Mouse (Mus musculus) olfactory bulb, adult 2 months (tissue): ENCODE measurements around the gene Krt26.

ENCODE experiments used
- CTCF ChIP-seq: fragments of 200-500 bp; IDR thresholded peaks from 2 replicates; pipeline ENCODE4 v1.5.1; 2012; ENCODE audit warnings: low read depth, mild to moderate bottlenecking, low read length, moderate library complexity; ENCODE audit not compliant: insufficient read depth
- POLR2A ChIP-seq: fragments of 200-500 bp; IDR thresholded peaks from 2 replicates; pipeline ENCODE4 v1.6.1; 2012; ENCODE audit warnings: mild to moderate bottlenecking, low read depth, low read length, moderate library complexity; ENCODE audit not compliant: insufficient read depth

DNA sequence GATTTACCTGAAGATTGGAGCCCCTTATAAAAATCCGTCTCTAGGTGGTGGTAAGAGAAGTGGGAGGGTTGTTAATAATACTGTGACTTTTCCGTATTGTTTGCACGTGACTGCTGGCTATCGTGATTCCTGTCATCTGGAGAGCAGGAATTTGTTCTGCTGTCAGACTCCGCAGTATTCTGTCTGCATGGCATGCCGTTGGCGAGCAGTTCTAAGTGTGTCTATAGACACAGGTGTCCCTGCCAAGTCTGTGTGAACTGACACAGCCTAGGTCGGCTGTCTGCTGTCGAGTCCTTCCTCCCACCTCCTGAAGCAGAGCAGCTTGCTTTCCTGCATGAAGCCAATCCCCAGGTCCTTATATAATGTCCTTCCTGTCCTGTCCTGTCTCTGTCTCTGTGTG, 18.6 kb downstream of the Krt26 start:
- TF ChIP-seq CTCF (no peak), POLR2A (no peak)
